Mouse (Mus musculus): Measurements from ENCODE around the gene Nans. TPM values are rescaled to one million over a fixed set of nuclear protein-coding genes. Genes with fewer than 3 reads are reported as not detected.
A peak's percentile ranks its signal among the peaks of the same experiment; 100 is the strongest.

Nans gene
- total RNA-seq (2021), result 10 to 100 TPM; 17.5 to 20.1 TPM
- long read RNA-seq, experiment 1, transcript Nans-201 (6 exons, 2,179 nt), result major isoform, 5 of 9 reads
- long read RNA-seq, experiment 1, partial matches to known transcripts, result 1 of 9 reads
- long read RNA-seq, experiment 1, other reads (novel, unspliced or antisense), result 3 of 9 reads
- long read RNA-seq, experiment 2, transcript Nans-201 (6 exons, 2,179 nt), result major isoform, 16 of 19 reads
- long read RNA-seq, experiment 2, partial matches to known transcripts, result 2 of 19 reads
- long read RNA-seq, experiment 2, other reads (novel, unspliced or antisense), result 1 of 19 reads

GRCm38 (mm10) chr4:46489028-46489925, at the start of gene Nans:
Nans (plus strand) TSS chr4:46489248.
- TF ChIP-seq CTCF (conservative IDR thresholded peaks at IDR 0.05), result no peak
- H3K4me3 ChIP-seq, result peak within 1 kb of the TSS; percentile 81
- peak; percentile 93 to 95 for DNase-seq (ENCODE audit: low spot score in 2 of 2)
- H3K27ac ChIP-seq, result peak within 1 kb of the TSS; percentile 64

GRCm38 (mm10) chr4:46442501-46442900, 46.5 kb upstream of the Nans start:
- TF ChIP-seq CTCF (conservative IDR thresholded peaks at IDR 0.05), result no peak
- Histone ChIP-seq H3K4me3 (no peak overlapping the region), H3K27ac (no peak overlapping the region)
- DNase-seq (ENCODE audit: low spot score in 2 of 2), result no peak

GRCm38 (mm10) chr4:46445237-46445945, 43.7 kb upstream of the Nans start:
- no peak overlapping the region for H3K27ac ChIP-seq
- TF ChIP-seq CTCF (conservative IDR thresholded peaks at IDR 0.05), result no peak
- H3K4me3 ChIP-seq, result no peak overlapping the region
- no peak for DNase-seq (ENCODE audit: low spot score in 2 of 2)

- Histone ChIP-seq H3K27ac (no peak overlapping the region), H3K4me3 (no peak overlapping the region)
- no peak for DNase-seq (ENCODE audit: low spot score in 2 of 2)
- no peak for TF ChIP-seq CTCF (conservative IDR thresholded peaks at IDR 0.05)
Observed at GRCm38 (mm10) chr4:46447461-46447860, 41.6 kb upstream of the Nans start.

- TF ChIP-seq CTCF (conservative IDR thresholded peaks at IDR 0.05), result no peak
- no peak for DNase-seq (ENCODE audit: low spot score in 2 of 2)
- Histone ChIP-seq H3K4me3 (no peak overlapping the region), H3K27ac (no peak overlapping the region)
Observed at GRCm38 (mm10) chr4:46448886-46449285, 40.2 kb upstream of the Nans start.

- Histone ChIP-seq H3K27ac (peak overlapping the region; percentile 97), H3K4me3 (peak overlapping the region; percentile 87)
- DNase-seq (ENCODE audit: low spot score in 2 of 2), result no peak
- no peak for TF ChIP-seq CTCF (conservative IDR thresholded peaks at IDR 0.05)
Observed at GRCm38 (mm10) chr4:46450020-46450518, 39.0 kb upstream of the Nans start.

GRCm38 (mm10) chr4:46450519-46451131, 38.4 kb upstream of the Nans start, which contains the start of gene Anp32b:
Anp32b (plus strand) TSS chr4:46450902.
- peak; percentile 87 to 93 for DNase-seq (ENCODE audit: low spot score in 2 of 2)
- H3K4me3 ChIP-seq, result peak within 1 kb of the TSS; percentile 87
- peak within 1 kb of the TSS; percentile 97 for H3K27ac ChIP-seq
- TF ChIP-seq CTCF (conservative IDR thresholded peaks at IDR 0.05), result peak; percentile 81

- peak overlapping the region; percentile 87 for H3K4me3 ChIP-seq
- no peak for TF ChIP-seq CTCF (conservative IDR thresholded peaks at IDR 0.05)
- DNase-seq (ENCODE audit: low spot score in 2 of 2), result peak; percentile 31 to 40
- H3K27ac ChIP-seq, result peak overlapping the region; percentile 97
Observed at GRCm38 (mm10) chr4:46451240-46451757, 37.7 kb upstream of the Nans start.

GRCm38 (mm10) chr4:46451758-46452480, 37.1 kb upstream of the Nans start:
- H3K27ac ChIP-seq, result peak overlapping the region; percentile 97

GRCm38 (mm10) chr4:46452481-46452850, 36.6 kb upstream of the Nans start:
- DNase-seq (ENCODE audit: low spot score in 2 of 2), result peak in 1 of 2 experiments; percentile 42
- H3K4me3 ChIP-seq, result peak overlapping the region; percentile 87
- no peak for TF ChIP-seq CTCF (conservative IDR thresholded peaks at IDR 0.05)
- peak overlapping the region; percentile 97 for H3K27ac ChIP-seq

More at GRCm38 (mm10) chr4:46451758-46452480, 37.1 kb upstream of the Nans start:
- peak in 1 of 2 experiments; percentile 61 for DNase-seq (ENCODE audit: low spot score in 2 of 2)
- no peak for TF ChIP-seq CTCF (conservative IDR thresholded peaks at IDR 0.05)
- H3K4me3 ChIP-seq, result peak overlapping the region; percentile 87
